Mouse (Mus musculus) CD8-positive naive resting alpha-beta T cell, adult 57 days (primary cell): ENCODE results near the gene Phf11b. TPM values are rescaled to one million over a fixed set of nuclear protein-coding genes. Genes with fewer than 3 reads are reported as not detected.

Experiments
- total RNA-seq: library from RNA; stranded (reverse); gene quantifications from one replicate; pipeline ENCODE4 v1.2.4, GENCODE M21; 2023

The Phf11b gene
- 26.0 TPM for total RNA-seq

GRCm38 (mm10) chr14:59341189-59341588, at the start of gene Phf11b:
Gene Phf11b (minus strand): TSS chr14:59341351.

DNA sequence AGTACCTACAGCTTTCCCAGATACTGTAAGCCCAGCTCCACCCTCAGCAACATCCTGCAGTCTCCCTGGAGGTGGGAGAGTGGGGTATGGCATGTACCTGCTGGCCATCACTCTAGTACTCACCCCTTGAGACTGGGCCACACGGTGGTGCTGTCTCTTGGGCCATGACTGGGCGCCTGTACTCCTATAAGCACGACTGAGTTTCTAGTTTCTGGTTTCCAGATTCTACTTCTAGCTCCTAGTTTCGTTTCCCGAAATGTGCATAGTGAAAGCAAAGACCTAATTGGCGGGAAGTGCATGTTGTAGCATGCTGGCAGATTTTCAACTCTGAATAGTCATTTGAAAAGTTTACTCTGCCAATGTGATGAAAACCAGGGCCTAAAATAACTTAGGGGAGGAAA, 24.1 kb upstream of the Phf11b start, which contains the start of gene Phf11d:
Gene Phf11d (minus strand): TSS at position 227 of the 401 bp plus-strand sequence.

GRCm38 (mm10) chr14:59297391-59297790, 43.8 kb downstream of the Phf11b start, which contains the start of gene Phf11a:
Gene Phf11a (minus strand): TSS chr14:59297522.

Other genes with a start within 250 kb of the Phf11b start
- not detected for gene 1700129C05Rik, start 198.5 kb downstream of the Phf11b start, total RNA-seq
- not detected for gene Gm5142, start 162.6 kb downstream of the Phf11b start, total RNA-seq
- gene Rcbtb1, start 140.1 kb downstream of the Phf11b start, total RNA-seq, result 66.7 TPM
- 3.2 TPM for gene Gm6904, start 81.1 kb downstream of the Phf11b start, total RNA-seq
- gene Phf11a, start 43.8 kb downstream of the Phf11b start, total RNA-seq, result 2.2 TPM
- 11.1 TPM for gene Phf11d, start 24.1 kb upstream of the Phf11b start, total RNA-seq
- 15.4 TPM for gene Phf11c, start 54.0 kb upstream of the Phf11b start, total RNA-seq
- gene Setdb2, start 99.5 kb upstream of the Phf11b start, total RNA-seq, result 50.1 TPM
- gene Cab39l, start 99.6 kb upstream of the Phf11b start, total RNA-seq, result 30.1 TPM